Mouse (Mus musculus): ENCODE data around the gene Mgl2. TPM values are rescaled to one million over a fixed set of nuclear protein-coding genes. Genes with fewer than 3 reads are reported as not detected.
"Not testable (repeated sequence)": the region's sequence is repeated elsewhere in the genome, so short reads cannot be mapped to it uniquely, and the experiment has no call there.

Mgl2 gene
- total RNA-seq, 2 experiments from 2014 or later: 0.94 to 3.3 TPM

DNA sequence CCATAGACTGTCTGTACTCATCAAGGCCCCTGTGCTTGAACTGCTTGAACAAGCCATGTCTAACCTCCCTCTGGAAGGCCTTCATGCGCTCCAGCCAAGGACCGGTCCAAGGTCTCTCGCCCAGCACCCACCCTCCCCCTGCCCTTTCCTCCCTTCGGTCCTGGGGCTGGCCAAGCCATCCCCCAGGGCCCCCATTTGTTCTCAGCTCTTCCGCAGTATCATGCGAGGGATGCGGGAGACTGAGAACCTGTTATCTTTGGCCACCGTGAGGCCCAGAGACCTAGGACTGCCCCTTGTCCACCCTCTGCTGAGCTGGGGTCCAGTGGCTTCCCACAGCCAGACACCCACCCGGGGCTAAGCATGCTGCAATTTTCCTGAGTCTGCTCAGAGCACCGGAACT is 9.0 kb downstream of the Mgl2 start:
- intact Hi-C loops (cut with DNase I): no loop called here
- Histone ChIP-seq H3K4me3 (no peak overlapping the region), H3K27ac (no peak overlapping the region)
- no peak for DNase-seq
- no peak for TF ChIP-seq CTCF (IDR thresholded peaks at IDR 0.05)

GRCm38 (mm10) chr11:70151072-70151471 is 20.9 kb downstream of the Mgl2 start:
- no peak for DNase-seq
- TF ChIP-seq CTCF (IDR thresholded peaks at IDR 0.05): peak; percentile 28
- intact Hi-C loops (cut with DNase I): no loop called here

GRCm38 (mm10) chr11:70155897-70156296 is 25.8 kb downstream of the Mgl2 start, which contains the start of gene Clec10a:
Gene Clec10a, plus strand, starts transcription at chr11:70156197.
- H3K4me3 ChIP-seq; H3K27ac ChIP-seq; DNase-seq; intact Hi-C loops (cut with DNase I): not testable (repeated sequence)

More at GRCm38 (mm10) chr11:70151072-70151471, 20.9 kb downstream of the Mgl2 start:
- no peak overlapping the region for H3K4me3 ChIP-seq
- no peak overlapping the region for H3K27ac ChIP-seq

- Histone ChIP-seq H3K4me3 (no peak overlapping the region), H3K27ac (no peak overlapping the region)
- no peak for DNase-seq
- no peak for TF ChIP-seq CTCF (IDR thresholded peaks at IDR 0.05)
- intact Hi-C loops (cut with DNase I): no loop called here
These were observed 32.2 kb downstream of the Mgl2 start for GRCm38 (mm10) chr11:70162336-70162735.

- TF ChIP-seq CTCF (IDR thresholded peaks at IDR 0.05): no peak
These were observed 36.1 kb downstream of the Mgl2 start for GRCm38 (mm10) chr11:70165972-70166921.

GRCm38 (mm10) chr11:70168136-70168535 is 38.0 kb downstream of the Mgl2 start:
- DNase-seq: no peak
- Histone ChIP-seq H3K27ac (no peak overlapping the region), H3K4me3 (peak overlapping the region; percentile 2)
- no peak for TF ChIP-seq CTCF (IDR thresholded peaks at IDR 0.05)
- intact Hi-C loops (cut with DNase I): no loop called here

More at GRCm38 (mm10) chr11:70165972-70166921, 36.1 kb downstream of the Mgl2 start:
- intact Hi-C loops (cut with DNase I): no loop called here
- H3K4me3 ChIP-seq: peak overlapping the region; percentile 44
- peak; percentile 30 for DNase-seq
- H3K27ac ChIP-seq: no peak overlapping the region

DNA sequence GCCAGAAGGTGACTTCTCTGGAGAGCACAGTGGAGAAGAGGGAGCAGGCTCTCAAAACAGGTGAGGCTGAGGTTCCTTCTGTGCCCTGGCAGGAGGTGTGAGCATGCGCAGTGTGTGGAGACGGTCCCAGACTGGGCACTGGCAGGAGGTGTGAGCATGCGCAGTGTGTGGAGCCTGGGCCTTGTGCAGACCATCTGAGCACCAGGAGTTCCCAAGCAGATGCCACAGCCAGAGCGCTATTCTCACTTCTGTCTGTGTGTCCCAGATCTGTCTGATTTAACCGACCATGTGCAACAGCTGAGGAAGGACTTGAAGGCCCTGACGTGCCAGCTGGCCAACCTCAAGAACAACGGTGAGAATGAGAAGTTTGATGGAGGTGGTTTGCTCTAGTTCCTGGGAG is 39.3 kb downstream of the Mgl2 start:
- intact Hi-C loops (cut with DNase I); DNase-seq; H3K27ac ChIP-seq; H3K4me3 ChIP-seq: not testable (repeated sequence)

DNA sequence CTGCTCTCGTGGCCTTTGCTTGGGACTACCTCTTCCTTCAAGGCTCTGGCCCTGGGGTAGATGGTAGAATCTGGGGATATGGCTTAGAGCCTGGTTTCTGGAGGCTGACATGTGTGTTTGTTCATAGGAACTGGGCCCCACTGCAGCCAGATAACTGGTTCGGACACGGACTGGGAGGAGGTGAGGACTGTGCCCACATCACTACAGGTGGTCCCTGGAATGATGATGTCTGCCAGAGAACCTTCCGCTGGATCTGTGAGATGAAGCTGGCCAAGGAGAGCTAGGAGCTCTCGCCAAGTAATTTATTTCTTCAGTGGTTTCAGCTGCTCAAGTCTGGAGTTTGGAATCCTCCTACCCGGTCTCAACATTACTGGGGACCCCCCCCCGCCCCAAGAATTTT is 40.2 kb downstream of the Mgl2 start:
- no peak overlapping the region for H3K4me3 ChIP-seq
- TF ChIP-seq CTCF (IDR thresholded peaks at IDR 0.05): no peak
- no peak for DNase-seq
- intact Hi-C loops (cut with DNase I): no loop called here
- no peak overlapping the region for H3K27ac ChIP-seq

GRCm38 (mm10) chr11:70171181-70171580 is 41.1 kb downstream of the Mgl2 start:
- H3K4me3 ChIP-seq: no peak overlapping the region
- intact Hi-C loops (cut with DNase I): no loop called here
- TF ChIP-seq CTCF (IDR thresholded peaks at IDR 0.05): no peak
- H3K27ac ChIP-seq: no peak overlapping the region
- no peak for DNase-seq

DNA sequence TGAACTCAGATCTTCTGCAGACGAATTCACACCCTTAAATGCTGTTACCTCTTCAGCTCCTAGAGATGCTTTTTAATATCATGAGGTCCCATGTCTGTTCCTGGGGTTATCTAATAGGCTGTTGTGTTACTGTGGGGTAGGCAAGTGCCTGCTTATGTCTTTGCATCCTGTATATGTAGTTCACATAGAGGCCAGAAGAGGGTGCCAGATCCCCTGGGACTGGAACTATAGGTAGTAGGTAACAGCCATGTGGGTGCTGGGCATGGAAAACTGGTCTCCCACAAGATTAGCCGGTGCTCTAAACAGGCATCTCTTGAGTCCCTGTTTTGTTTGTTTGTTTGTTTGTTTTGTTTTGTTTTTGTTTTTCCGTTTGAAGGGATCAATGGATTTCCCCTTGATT is 41.7 kb downstream of the Mgl2 start:
- peak; percentile 55 for TF ChIP-seq CTCF (IDR thresholded peaks at IDR 0.05)
- DNase-seq: no peak
- intact Hi-C loops (cut with DNase I): no loop called here
- Histone ChIP-seq H3K4me3 (no peak overlapping the region), H3K27ac (no peak overlapping the region)

GRCm38 (mm10) chr11:70172298-70172697 is 42.2 kb downstream of the Mgl2 start:
- peak; percentile 11; the same call in 1 of the 2 replicates for TF ChIP-seq CTCF (IDR thresholded peaks at IDR 0.05)
- H3K27ac ChIP-seq: no peak overlapping the region
- no peak overlapping the region for H3K4me3 ChIP-seq
- no peak for DNase-seq
- intact Hi-C loops (cut with DNase I): no loop called here

DNA sequence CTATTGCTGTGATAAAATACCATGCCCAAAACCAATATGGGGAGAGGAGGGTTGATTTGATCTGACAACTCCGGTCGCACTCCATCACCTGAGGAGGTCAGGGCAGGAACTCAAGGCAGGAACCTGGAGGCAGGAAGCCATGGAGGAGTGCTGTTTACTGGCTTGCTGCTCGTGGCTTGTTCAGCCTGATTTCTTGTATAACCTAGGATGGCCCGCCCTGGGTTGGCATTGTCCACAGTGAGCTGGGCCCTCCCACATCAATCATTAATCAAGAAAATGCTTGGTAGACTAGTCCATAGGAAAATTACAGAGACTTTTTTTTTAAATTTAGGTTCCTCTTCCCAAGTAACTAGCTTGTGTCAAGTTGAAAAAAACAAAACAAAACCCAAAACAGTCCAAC is 44.4 kb downstream of the Mgl2 start:
- DNase-seq: no peak
- no peak overlapping the region for H3K27ac ChIP-seq
- intact Hi-C loops (cut with DNase I): no loop called here
- no peak overlapping the region for H3K4me3 ChIP-seq
- no peak for TF ChIP-seq CTCF (IDR thresholded peaks at IDR 0.05)

DNA sequence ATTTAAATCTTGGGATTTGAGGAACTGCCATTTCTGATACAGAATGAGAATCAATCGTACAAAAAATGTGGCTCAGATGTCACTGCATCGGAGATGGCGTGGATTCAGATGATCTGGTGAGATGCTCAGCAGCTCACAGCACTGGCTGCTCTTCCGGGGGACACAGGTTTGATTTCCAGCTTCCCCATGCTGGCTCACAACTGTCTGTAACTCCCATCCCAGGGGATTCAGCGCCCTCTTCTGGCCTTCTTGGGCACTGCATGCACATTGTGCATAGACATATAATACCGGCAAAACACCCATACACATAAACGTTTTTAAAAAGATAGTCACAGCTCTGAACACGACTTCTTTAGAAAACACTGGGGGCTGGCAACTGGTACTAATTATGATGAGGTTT is 47.5 kb downstream of the Mgl2 start:
- no peak overlapping the region for H3K4me3 ChIP-seq
- DNase-seq: no peak
- H3K27ac ChIP-seq: no peak overlapping the region
- intact Hi-C loops (cut with DNase I): no loop called here
- peak; percentile 35 for TF ChIP-seq CTCF (IDR thresholded peaks at IDR 0.05)

DNA sequence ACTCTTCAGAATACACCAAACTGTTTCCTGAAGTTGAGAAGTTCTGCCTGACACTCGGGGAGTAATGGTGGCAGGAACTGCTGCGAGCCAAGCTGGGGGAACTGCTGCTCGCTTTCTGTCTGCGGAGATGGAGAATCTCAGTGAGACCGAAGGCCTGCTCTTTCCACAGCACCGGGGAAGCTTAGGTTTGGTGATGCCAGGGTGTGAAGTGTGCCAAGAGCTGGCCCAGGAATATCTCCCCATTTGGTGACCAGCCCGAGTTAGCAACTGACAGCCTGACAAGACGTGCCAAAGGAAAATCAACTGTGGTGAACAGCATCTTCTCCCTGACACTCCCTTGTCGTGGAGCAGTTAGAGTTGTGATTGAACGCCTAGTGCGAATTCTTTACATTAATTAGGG is 48.2 kb downstream of the Mgl2 start:
- TF ChIP-seq CTCF (IDR thresholded peaks at IDR 0.05): no peak
- no peak for DNase-seq
- Histone ChIP-seq H3K27ac (no peak overlapping the region), H3K4me3 (no peak overlapping the region)
- intact Hi-C loops (cut with DNase I): no loop called here
